Mouse (Mus musculus): ENCODE results near the gene Spata3. TPM values are rescaled to one million over a fixed set of nuclear protein-coding genes. Genes with fewer than 3 reads are reported as not detected.

Spata3 gene
- total RNA-seq, 2 experiments from 2014 or later = not detected

GRCm38 (mm10) chr1:86076565-86076964, 59.9 kb downstream of the Spata3 start:
- no peak for ATAC-seq (replicated peaks; ENCODE audit: low FRiP score, low TSS enrichment, poor library complexity, severe bottlenecking)

Other genes with a start within 250 kb of the Spata3 start
- 35.7 and 49.8 TPM in 2 replicates for gene A630001G21Rik, start 238.2 kb upstream of the Spata3 start, total RNA-seq (2014; fragmentation: Nextera tagmentation)
- gene A630001G21Rik, start 238.2 kb upstream of the Spata3 start, total RNA-seq (2017) = 15.5 and 23.5 TPM in 2 replicates
- gene Cab39, start 223.4 kb upstream of the Spata3 start, total RNA-seq (2014; fragmentation: Nextera tagmentation) = 53.9 and 68.0 TPM in 2 replicates
- 113 and 117 TPM in 2 replicates for gene Cab39, start 223.4 kb upstream of the Spata3 start, total RNA-seq (2017)
- gene Itm2c, start 122.5 kb upstream of the Spata3 start, total RNA-seq (2014; fragmentation: Nextera tagmentation) = 10.8 and 12.3 TPM in 2 replicates
- gene Itm2c, start 122.5 kb upstream of the Spata3 start, total RNA-seq (2017) = 17.6 and 23.6 TPM in 2 replicates
- gene 4933407L21Rik, start 88.3 kb upstream of the Spata3 start, total RNA-seq (2014; fragmentation: Nextera tagmentation) = not detected in 2 replicates
- not detected in 2 replicates for gene 4933407L21Rik, start 88.3 kb upstream of the Spata3 start, total RNA-seq (2017)
- 0.72 TPM in 1 of 2 replicates, not detected in the other for gene Gpr55, start 55.8 kb upstream of the Spata3 start, total RNA-seq (2014; fragmentation: Nextera tagmentation)
- not detected in 2 replicates for gene Gpr55, start 55.8 kb upstream of the Spata3 start, total RNA-seq (2017)
- gene 2810459M11Rik, start 29.0 kb downstream of the Spata3 start, total RNA-seq (2014; fragmentation: Nextera tagmentation) = not detected in 2 replicates
- gene 2810459M11Rik, start 29.0 kb downstream of the Spata3 start, total RNA-seq (2017) = not detected in 2 replicates
- gene Psmd1, start 47.6 kb downstream of the Spata3 start, total RNA-seq (2014; fragmentation: Nextera tagmentation) = 107 and 120 TPM in 2 replicates
- 198 and 214 TPM in 2 replicates for gene Psmd1, start 47.6 kb downstream of the Spata3 start, total RNA-seq (2017)
- not detected in 2 replicates for gene Htr2b, start 95.2 kb downstream of the Spata3 start, total RNA-seq (2014; fragmentation: Nextera tagmentation)
- gene Htr2b, start 95.2 kb downstream of the Spata3 start, total RNA-seq (2017) = not detected in 2 replicates
- gene Gm21972, start 116.8 kb downstream of the Spata3 start, total RNA-seq (2014; fragmentation: Nextera tagmentation) = 0.46 and 4.8 TPM in 2 replicates
- 12.3 and 36.2 TPM in 2 replicates for gene Gm21972, start 116.8 kb downstream of the Spata3 start, total RNA-seq (2017)
- gene Armc9, start 138.0 kb downstream of the Spata3 start, total RNA-seq (2014; fragmentation: Nextera tagmentation) = 25.4 and 25.8 TPM in 2 replicates
- gene Armc9, start 138.0 kb downstream of the Spata3 start, total RNA-seq (2017) = 8.8 and 17.1 TPM in 2 replicates